Mouse (Mus musculus) embryo, embryonic 10.5 days (tissue): ENCODE measurements around the gene Sgms1.
A peak's percentile ranks its signal among the peaks of the same experiment; 100 is the strongest.

ENCODE experiments used
- DNase-seq: peaks from one replicate; pipeline ENCODE4 v3.0.0-alpha.2; 2015; ENCODE audit warnings: low spot score

Sgms1 gene

DNA sequence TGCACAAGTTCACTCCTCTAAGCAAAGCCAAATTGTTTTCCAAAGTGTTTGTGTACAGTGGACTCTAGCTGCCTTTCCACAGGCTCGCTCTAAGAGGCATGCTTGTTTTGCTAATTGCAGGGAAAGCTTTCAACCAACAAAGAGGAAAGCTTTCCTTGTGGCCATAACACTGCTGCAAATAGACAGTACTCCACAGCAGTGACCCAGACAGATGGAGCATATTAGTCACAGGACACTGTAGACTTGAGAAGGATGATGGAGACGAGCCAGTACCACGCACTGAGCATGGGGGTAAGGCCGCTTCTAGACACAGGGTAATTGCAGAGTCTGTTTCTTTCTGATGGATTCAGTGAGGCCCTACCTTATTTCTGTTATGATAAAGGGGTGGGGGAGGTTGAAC is 33.3 kb downstream of the Sgms1 start:
- no peak for DNase-seq

DNA sequence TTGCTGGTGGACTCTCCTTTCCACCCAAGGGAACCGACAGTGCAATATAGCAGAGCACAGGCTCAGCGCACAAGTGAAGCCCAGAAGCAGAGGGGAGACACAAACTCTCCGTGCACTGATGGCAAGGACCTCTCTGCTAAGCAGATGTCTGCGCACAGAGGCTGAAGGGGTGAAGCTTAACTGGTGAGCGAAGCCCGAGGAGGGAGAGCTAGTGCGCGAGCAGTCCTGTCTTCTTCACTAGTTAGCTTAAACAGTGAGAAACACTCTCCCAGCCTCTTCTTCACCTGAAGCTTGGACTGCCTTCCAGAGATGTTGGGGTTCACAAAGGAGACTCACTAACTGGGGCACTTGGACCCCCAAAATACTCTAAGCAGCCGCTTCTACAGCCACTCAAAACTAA is 36.1 kb downstream of the Sgms1 start:
- DNase-seq, result no peak

GRCm38 (mm10) chr19:32348955-32349654 is 40.4 kb downstream of the Sgms1 start:
- peak; percentile 55 for DNase-seq

- DNase-seq, result no peak
Observed at GRCm38 (mm10) chr19:32347491-32347890, 42.0 kb downstream of the Sgms1 start.

DNA sequence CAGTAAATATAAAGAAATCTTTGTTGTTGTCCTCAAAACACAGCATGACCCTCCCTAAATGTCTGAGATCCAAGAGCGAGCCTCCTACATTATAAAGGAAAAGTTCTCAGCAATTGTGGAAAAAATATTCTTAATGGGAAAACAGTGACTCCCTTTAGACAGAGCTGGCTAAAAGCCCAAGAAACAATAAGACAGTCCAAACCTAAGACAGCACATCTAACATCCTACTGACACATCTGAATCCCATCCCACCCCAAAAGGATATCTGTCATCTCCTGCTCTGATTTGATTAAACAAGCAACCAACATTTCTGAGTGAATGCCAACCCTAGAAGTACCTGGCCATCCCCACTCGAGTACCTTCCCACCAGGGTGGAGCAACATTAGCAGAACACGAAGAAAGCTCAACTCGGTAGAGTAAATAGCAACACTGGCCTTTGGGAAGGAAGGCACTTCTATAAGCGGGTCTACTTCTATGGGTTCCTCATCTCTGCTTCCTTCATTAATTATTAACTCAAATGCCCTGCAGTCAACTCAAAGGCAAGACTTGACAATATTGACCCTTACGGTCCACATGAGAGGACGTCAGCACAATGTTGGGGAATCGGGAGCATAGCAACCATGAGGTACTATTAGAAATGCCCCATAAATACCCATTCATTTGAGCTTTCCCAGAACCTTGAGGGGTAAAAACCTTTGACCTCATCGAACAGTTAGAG is 42.7 kb downstream of the Sgms1 start:
- DNase-seq, result no peak

- peak; percentile 63 for DNase-seq
Observed at GRCm38 (mm10) chr19:32346176-32346575, 43.3 kb downstream of the Sgms1 start.

DNA sequence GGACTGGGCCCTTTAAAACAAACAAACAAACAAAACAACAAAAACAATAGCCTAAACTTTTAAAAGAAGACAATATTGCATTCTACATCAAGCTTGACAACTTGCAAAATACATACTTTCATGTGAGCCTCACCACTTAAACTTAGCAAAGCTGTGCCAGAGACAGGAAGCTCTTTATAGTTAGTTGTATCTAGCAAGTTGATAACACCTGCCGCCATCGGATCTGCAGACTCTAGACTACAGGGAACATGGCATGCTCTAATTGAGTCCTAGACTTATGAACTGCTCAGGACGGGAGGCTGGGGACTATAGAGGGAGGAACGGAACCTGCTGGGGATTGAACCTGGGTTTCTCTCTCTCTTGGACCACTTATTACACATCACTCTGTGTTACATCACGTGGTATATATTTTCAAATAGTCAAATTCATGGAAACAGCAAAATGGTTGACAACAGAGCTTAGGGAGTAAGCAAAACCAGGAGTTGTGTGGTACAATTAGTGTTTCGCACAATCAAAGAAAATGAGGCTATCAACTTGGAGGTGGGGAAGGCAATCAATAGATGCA is 44.3 kb downstream of the Sgms1 start:
- no peak for DNase-seq

DNA sequence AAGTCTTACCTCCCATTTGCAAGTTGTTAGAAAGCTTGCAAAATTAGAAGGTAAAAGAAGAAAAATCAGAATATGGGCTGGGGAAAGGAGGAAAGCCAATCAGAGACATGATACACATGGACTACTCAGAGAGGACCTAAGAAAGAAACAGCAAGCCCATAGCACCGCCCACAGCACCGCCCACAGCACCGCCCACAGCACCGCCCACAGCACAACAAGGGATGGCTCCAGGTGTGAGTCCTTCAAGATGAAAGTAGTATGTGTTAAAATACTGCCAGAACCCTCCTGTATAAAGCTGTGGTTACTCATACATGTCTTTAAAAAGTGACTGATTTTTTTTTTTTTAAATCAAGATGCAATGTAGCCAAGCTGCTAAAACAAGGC is 44.8 kb downstream of the Sgms1 start:
- no peak for DNase-seq

DNA sequence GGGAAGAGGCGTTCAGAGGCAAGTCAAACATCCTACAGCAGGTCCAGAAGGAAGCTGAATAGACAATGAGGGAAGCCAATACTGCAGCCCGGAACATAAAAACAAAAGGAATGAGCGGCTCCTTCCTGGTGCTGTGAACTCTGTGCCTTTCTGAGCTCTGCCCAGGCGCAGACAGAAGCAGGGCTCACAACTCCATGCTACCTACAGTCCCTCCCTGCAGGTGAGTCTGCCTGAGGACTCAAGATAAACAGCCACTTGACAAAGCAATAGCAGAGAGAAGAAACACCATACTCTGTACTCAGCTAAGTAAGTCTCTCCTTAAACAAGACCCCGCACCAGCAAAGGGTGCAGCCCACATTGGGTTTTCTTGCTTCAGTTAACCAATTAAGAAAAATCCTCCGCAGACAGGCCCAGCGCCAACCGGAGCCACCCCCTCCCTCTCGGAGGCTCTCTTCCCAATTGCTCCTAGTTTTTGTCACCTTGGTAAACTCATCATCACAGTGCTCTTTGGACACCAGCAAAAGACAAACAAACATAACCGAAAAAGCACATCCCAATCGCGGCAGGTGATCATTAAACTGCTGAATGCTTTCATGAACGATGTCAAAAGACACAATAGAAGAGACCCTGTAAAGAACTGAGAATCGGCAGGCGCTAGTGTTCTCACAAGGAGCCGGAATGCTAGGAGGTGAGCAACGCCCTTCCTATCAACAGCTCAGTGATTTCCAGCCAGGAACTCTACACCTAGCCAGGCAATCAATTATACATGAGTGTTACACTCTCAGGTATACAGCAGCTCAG is 45.4 kb downstream of the Sgms1 start:
- no peak for DNase-seq

- DNase-seq, result no peak
Observed at GRCm38 (mm10) chr19:32342436-32342835, 47.1 kb downstream of the Sgms1 start.

DNA sequence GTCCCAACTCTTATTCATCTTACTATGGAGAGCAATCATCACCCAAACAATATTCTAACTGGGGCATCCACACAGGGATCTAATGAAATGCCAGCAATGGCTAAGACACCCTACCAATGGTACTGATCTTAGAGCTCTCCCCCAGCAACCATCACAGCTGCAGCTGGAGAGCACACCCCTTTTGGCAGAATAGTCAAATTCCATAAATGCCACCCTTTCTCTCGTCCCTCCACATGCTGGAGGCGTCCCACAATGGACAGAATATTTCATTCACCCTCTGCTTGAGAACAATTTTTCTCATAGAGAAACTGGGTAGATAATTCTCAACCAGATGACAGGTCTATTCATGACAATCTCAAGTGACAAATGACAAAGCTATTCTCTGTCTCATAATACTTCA is 48.4 kb downstream of the Sgms1 start:
- DNase-seq, result no peak

DNA sequence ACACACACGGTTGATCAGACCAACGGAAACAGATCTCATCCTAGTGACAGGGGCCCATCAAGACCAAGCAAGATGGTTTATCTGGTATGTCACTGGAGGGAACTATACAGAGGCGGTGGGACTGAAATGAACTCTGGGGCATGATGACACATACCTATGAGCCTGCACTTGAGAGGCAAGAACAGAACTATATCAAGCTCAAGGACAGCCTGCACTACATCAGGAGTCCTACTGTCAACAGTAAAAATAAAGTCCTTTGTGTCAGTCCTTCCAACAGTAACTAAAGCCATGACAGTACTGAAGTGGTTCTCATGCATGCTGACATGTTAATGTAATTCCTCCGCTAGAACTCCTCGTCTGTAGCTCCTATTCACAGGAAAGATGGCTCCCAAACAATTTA is 49.3 kb downstream of the Sgms1 start:
- no peak for DNase-seq

- DNase-seq, result peak; percentile 62
Observed at GRCm38 (mm10) chr19:32337708-32338107, 51.8 kb downstream of the Sgms1 start.

DNA sequence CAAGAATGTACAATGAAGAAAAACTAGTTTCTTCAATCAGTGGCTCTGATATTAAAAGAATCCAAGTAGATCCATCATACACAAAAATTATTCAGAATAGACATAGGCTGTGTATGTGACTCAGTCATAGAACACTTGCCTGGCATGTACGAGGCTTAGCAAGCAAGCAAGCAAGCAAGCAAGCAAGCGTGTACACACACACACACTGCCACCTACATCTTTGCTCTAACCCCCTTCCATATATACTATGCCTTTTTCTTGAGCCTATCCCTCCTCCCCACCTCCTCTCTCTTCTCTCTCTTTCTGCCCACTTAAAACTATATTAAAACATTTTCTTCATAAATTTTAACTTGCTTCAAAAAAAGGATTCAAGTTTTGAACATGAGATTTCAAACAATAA is 54.8 kb downstream of the Sgms1 start:
- no peak for DNase-seq

DNA sequence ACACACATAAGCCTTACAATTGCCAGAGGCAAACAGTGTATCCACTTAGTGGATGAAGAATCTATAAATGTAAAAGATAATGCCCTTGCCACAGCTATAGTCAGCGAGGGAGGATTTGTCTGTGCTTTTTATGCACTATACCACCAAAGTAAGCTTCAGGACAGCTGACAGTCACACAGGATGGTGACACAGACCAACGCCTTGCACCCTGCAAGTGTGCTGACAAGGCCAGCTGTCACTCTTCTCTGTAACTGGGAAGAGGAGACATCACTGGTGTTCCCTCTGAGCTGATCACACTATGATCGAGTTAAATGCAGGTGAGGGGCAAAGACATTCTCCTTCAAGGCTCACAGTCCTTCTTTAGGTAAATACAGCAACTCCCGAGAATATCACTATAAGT is 56.0 kb downstream of the Sgms1 start:
- no peak for DNase-seq

- no peak for DNase-seq
Observed at GRCm38 (mm10) chr19:32332779-32333460, 56.6 kb downstream of the Sgms1 start.

- DNase-seq, result no peak
Observed at GRCm38 (mm10) chr19:32330231-32330630, 59.3 kb downstream of the Sgms1 start.

DNA sequence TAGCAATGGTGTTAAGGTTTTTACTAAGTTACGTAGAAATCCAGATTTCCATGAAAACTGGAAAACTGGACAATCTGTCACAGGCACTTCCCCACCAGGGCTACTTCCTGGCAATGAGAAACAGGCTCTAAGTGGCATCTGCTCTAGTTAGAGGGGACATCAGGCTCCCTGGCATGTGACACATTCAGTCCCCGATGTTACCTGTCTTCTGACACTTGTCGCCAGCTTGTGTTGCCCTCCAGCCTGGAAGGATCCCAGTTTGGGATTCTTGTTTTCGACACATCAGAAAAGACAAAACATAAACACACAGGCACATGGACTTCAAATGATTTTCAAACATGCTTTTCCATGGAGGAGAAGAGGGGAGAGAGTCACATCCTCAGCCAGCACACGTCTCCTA is 60.0 kb downstream of the Sgms1 start:
- no peak for DNase-seq

DNA sequence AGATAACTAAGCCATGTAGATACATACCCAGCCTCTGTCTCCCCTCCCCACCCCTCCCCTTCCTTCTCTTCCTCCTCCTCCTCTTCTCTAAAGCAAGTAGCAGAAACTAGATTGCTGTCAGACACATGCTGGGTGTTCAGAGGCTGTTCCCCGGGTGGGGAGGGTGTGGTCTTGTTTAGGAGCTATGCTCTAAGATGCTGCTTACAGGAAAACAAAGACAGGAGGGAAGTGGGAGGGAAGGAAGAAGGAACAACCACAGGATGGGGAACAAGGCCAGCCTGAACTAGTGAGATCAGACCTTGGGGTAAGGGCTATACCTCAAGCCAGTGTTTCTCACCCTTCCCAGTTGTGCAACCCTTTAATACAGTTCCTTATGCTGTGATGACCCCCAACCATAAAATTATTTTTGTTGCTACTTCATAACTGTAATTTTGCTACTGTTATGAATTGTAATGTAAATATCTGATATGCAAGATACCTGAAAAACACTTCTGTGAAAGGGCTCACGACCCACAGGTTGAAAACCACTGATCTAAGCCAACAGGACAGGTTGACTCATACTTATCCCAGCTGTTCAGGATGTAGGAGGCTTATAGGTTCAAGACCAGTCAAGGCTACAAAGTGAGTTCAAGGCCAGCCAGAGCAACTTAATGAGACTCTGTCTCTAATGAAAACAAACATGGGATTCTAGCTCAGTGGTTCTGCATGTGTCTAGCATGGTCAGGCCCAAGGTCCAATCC is 61.3 kb downstream of the Sgms1 start:
- DNase-seq, result no peak

GRCm38 (mm10) chr19:32326621-32327021 is 62.9 kb downstream of the Sgms1 start:
- DNase-seq, result no peak

GRCm38 (mm10) chr19:32326156-32326555 is 63.4 kb downstream of the Sgms1 start:
- no peak for DNase-seq
